Mouse (Mus musculus) bone marrow, adult 2 months (tissue): ENCODE data around the gene Park7.

ENCODE experiments used
- CTCF ChIP-seq: fragments of 200-500 bp; IDR thresholded peaks from 2 replicates; pipeline ENCODE4 v1.5.1; 2011; ENCODE audit warnings: low read length, control low read depth; ENCODE audit not compliant: control insufficient read depth, insufficient read depth
- POLR2A ChIP-seq: fragments of 200-500 bp; IDR thresholded peaks from 2 replicates; pipeline ENCODE4 v1.6.1; 2011; ENCODE audit warnings: low read depth, mild to moderate bottlenecking, control low read depth, low read length, borderline replicate concordance; ENCODE audit not compliant: control insufficient read depth

DNA sequence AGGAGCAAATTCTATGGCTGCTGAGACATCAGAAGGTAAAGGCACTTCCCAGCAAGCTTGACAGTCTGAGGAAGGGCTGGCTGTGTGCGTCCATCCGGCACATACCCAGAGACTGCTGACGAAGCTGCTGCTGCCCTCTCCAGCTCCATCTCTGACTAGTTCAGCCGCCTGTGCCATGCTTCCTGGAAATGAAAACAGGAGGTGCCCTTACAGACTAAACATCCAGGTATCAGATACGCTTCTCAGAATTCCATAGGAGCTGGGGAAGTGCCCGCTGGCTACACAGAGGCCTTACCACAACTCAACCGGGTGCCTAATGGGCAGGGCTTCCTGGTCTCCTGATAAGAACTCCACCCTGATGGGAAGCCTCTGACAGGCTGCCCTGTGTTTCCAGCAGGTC, 44.3 kb upstream of the Park7 start:
- no peak for TF ChIP-seq POLR2A
- no peak for TF ChIP-seq CTCF
